Comparison of ENCODE assay signal across 9 mouse cellular contexts in genomic region chr4:120163242-120163641, GRCm38 (mm10). TPM values are rescaled to one million over a fixed set of nuclear protein-coding genes. Genes with fewer than 3 reads are reported as not detected.
DNase-seq lines count a peak whose midpoint lies in the region; ATAC-seq and TF ChIP-seq lines count a peak whose summit lies in the region.
"Had no signal": no experiment of that assay in that cellular context is flagged by ENCODE, and none has a peak within 500 bp of the region (broad histone marks: within the 10 kb centered on the region; RNA-seq: fewer than 3 reads in every experiment).

No protein-coding gene starts in this region.

- peak; percentile 34 for DNase-seq in kidney, adult 18-20 months
- no peak for DNase-seq in kidney, adult 8-10 months
- DNase-seq in brain, adult 2 months (ENCODE audit: low read depth, low spot score): peak; percentile 89
- peak; percentile 87 for DNase-seq in left cerebral cortex, postnatal 4 days
- DNase-seq in spleen, postnatal 4 days (ENCODE audit: low spot score in 2 of 2): no peak
- DNase-seq in gastrocnemius, adult 18-20 months (ENCODE audit: low spot score): no peak

- no peaks in the 10 kb centered on the region for H3K9me3 ChIP-seq in embryonic facial prominence, embryonic 13.5 days

- H3K36me3 ChIP-seq in embryonic facial prominence, embryonic 13.5 days: no peaks in the 10 kb centered on the region
- H3K36me3 ChIP-seq in small intestine, adult 2 months (ENCODE audit: control insufficient read depth, insufficient read depth, low read length): peaks cover 33% of the 10 kb centered on the region

- H3K4me1 ChIP-seq in embryonic facial prominence, embryonic 13.5 days: peaks cover 41% of the 10 kb centered on the region
- peaks cover 58% of the 10 kb centered on the region for H3K4me1 ChIP-seq in small intestine, adult 2 months (ENCODE audit: control insufficient read depth, insufficient read depth, insufficient read length, low read length)

- intact Hi-C loops in left cerebral cortex, postnatal 4 days (cut with DNase I): no loop called here

- no peak for TF ChIP-seq POLR2A in small intestine, adult 2 months (IDR thresholded peaks at IDR 0.05; ENCODE audit: low read depth, low read length)

- ATAC-seq in embryonic facial prominence, embryonic 13.5 days (ENCODE audit: insufficient number of reproducible peaks, insufficient read depth, low FRiP score, low TSS enrichment, low read depth): no peak

- WGBS in embryonic facial prominence, embryonic 13.5 days: 56% methylated on average over 11 of the region's 11 CpGs
- 20% methylated on average over 10 of the region's 11 CpGs for WGBS in small intestine, adult 2 months

- H3K4me3 ChIP-seq in embryonic facial prominence, embryonic 13.5 days: no peak overlapping the region
- peak overlapping the region; percentile 81 for H3K4me3 ChIP-seq in small intestine, adult 2 months (ENCODE audit: low read depth, low read length)

- TF ChIP-seq CTCF in small intestine, adult 2 months (IDR thresholded peaks at IDR 0.05; ENCODE audit: extremely low read depth, insufficient read length, insufficient replicate concordance, low read depth, low read length): no peak

- 0 out of 2 replicates have a peak overlapping the region, but pooled peaks have one; percentile 8 for H3K27ac ChIP-seq in embryonic facial prominence, embryonic 13.5 days
- 0 out of 2 replicates have a peak overlapping the region, but pooled peaks have one; percentile 25 for H3K27ac ChIP-seq in small intestine, adult 2 months (ENCODE audit: insufficient read depth, low read depth, low read length)

- H3K27me3 ChIP-seq in embryonic facial prominence, embryonic 13.5 days: no peaks in the 10 kb centered on the region; the same call in 1 of the 2 replicates
- H3K27me3 ChIP-seq in small intestine, adult 2 months (ENCODE audit: control insufficient read depth, insufficient read depth, low read length): no peaks in the 10 kb centered on the region

- no peak overlapping the region; the same call in 1 of the 2 replicates for H3K9ac ChIP-seq in embryonic facial prominence, embryonic 13.5 days

- peak overlapping the region; percentile 48 for H3K4me2 ChIP-seq in embryonic facial prominence, embryonic 13.5 days

RNA-seq across cellular contexts. Expression of gene Edn2, which starts 2.2 kb away (rescaled TPM):
- polyA plus RNA-seq in embryonic facial prominence, embryonic 13.5 days (2015; fragmentation: Nextera tagmentation; extraction: Ambion mirVana): 6.8 and 8.0 TPM in 2 replicates
- not detected for total RNA-seq in left cerebral cortex, postnatal 4 days (2021)
- polyA plus RNA-seq in small intestine, adult 2 months (2012; rRNA removed): 16.5 and 51.5 TPM in 2 replicates
- total RNA-seq in gastrocnemius, adult 18-20 months (2021): not detected
- polyA plus RNA-seq: neural tube, embryonic 11.5 days had no signal

Comparison
In these comparisons a context has a peak if more than half of its experiments do, and no peak if none do; other contexts are left out.
1. DNase-seq: peak in kidney, adult 18-20 months (single experiment), brain, adult 2 months (single experiment) and left cerebral cortex, postnatal 4 days (single experiment); none in kidney, adult 8-10 months (0 of 2), spleen, postnatal 4 days (0 of 2) and gastrocnemius, adult 18-20 months (single experiment).